Mouse (Mus musculus) intestine, embryonic 14.5 days (tissue): ENCODE results near the gene Defb45. TPM values are rescaled to one million over a fixed set of nuclear protein-coding genes. Genes with fewer than 3 reads are reported as not detected.

Experiments
- ATAC-seq: fragments of 200-750 bp; cut with Nextera tagmentation; replicated peaks from 2 replicates; pipeline ENCODE4 v1.8.0; 2017; ENCODE audit warnings: low read depth, moderate number of reproducible peaks, moderate TSS enrichment, moderate library complexity; ENCODE audit not compliant: low FRiP score, low TSS enrichment
- DNase-seq: peaks from one replicate; pipeline ENCODE4 v3.0.0-alpha.2; 2018; ENCODE audit warnings: low spot score
- H3K27ac ChIP-seq: fragments of 300-500 bp; sonication (generic); 2 replicates; pipeline ENCODE4 v1.5.1; 2014; ENCODE audit warnings: low read depth, mild to moderate bottlenecking, control low read depth
- H3K27me3 ChIP-seq: fragments of 300-500 bp; sonication (generic); replicated peaks from 2 replicates; pipeline ENCODE4 v1.6.1; 2014; ENCODE audit warnings: low read length, control low read depth; ENCODE audit not compliant: control insufficient read depth, insufficient read depth
- H3K36me3 ChIP-seq: fragments of 300-500 bp; sonication (generic); 2 replicates; pipeline ENCODE4 v1.6.1; 2014; ENCODE audit warnings: low read length, control low read depth; ENCODE audit not compliant: control insufficient read depth, insufficient read depth
- H3K4me1 ChIP-seq: fragments of 300-500 bp; sonication (generic); replicated peaks from 2 replicates; pipeline ENCODE4 v1.6.1; 2014; ENCODE audit warnings: low read length, control low read depth, mixed read lengths; ENCODE audit not compliant: control insufficient read depth, insufficient read depth
- H3K4me2 ChIP-seq: fragments of 300-500 bp; sonication (generic); 2 replicates; pipeline ENCODE4 v1.6.1; 2014; ENCODE audit warnings: low read length
- H3K4me3 ChIP-seq: fragments of 300-500 bp; sonication (generic); 2 replicates; pipeline ENCODE4 v1.5.1; 2014; ENCODE audit warnings: low read depth, low read length, control low read depth, mixed read lengths
- H3K9ac ChIP-seq: fragments of 300-500 bp; sonication (generic); 2 replicates; pipeline ENCODE4 v1.6.1; 2014; ENCODE audit warnings: mild to moderate bottlenecking, low read length
- H3K9me3 ChIP-seq: fragments of 300-500 bp; sonication (generic); 2 replicates; pipeline ENCODE4 v1.6.1; 2016; ENCODE audit warnings: low read length, control low read depth; ENCODE audit not compliant: control insufficient read depth
- WGBS: fragments of 180-500 bp; shearing (Covaris S2); extraction: QIAGEN DNeasy Blood & Tissue Kit; methylation state at CpG from one replicate; pipeline ENCODE4 v1.1.7; 2014; 5-methylcytosine and 5-hydroxymethylcytosine counted together
- polyA plus RNA-seq: library from polyadenylated mRNA; unstranded; fragments of >200 nt; fragmentation: Nextera tagmentation; extraction: Ambion mirVana; gene quantifications from 2 replicates; pipeline ENCODE4 v1.2.1, GENCODE M21; 2014

Gene Defb45
- polyA plus RNA-seq, 1 experiment from 2014 or later = not detected

- 77% methylated on average over 4 of the region's 4 CpGs for WGBS
- Histone ChIP-seq H3K4me3 (no peak overlapping the region), H3K9ac (no peak overlapping the region), H3K27me3 (no peaks in the 10 kb centered on the region), H3K36me3 (no peaks in the 10 kb centered on the region), H3K27ac (no peak overlapping the region), H3K4me2 (no peak overlapping the region), H3K9me3 (no peaks in the 10 kb centered on the region), H3K4me1 (no peaks in the 10 kb centered on the region; the same call in 1 of the 2 replicates)
- DNase-seq = no peak
- no peak for ATAC-seq
Measured at GRCm38 (mm10) chr2:152601275-152601960, 2.2 kb upstream of the Defb45 start.

- Histone ChIP-seq H3K9ac (no peak overlapping the region), H3K27ac (no peak overlapping the region), H3K4me3 (no peak overlapping the region), H3K4me2 (no peak overlapping the region), H3K27me3 (no peaks in the 10 kb centered on the region), H3K36me3 (no peaks in the 10 kb centered on the region), H3K9me3 (no peaks in the 10 kb centered on the region), H3K4me1 (no peaks in the 10 kb centered on the region; the same call in 1 of the 2 replicates)
- DNase-seq (no peak), ATAC-seq (no peak)
- 61% methylated on average over 6 of the region's 6 CpGs for WGBS
Measured at GRCm38 (mm10) chr2:152600076-152600475, 877 bp upstream of the Defb45 start.

GRCm38 (mm10) chr2:152589021-152589420 lies 10.2 kb downstream of the Defb45 start:
- H3K27me3 ChIP-seq = no peaks in the 10 kb centered on the region
- H3K9ac ChIP-seq = no peak overlapping the region
- H3K4me2 ChIP-seq = no peak overlapping the region
- H3K4me1 ChIP-seq = no peaks in the 10 kb centered on the region; the same call in 1 of the 2 replicates
- 34% methylated on average over 6 of the region's 6 CpGs for WGBS
- H3K9me3 ChIP-seq = no peaks in the 10 kb centered on the region
- H3K4me3 ChIP-seq = no peak overlapping the region
- H3K36me3 ChIP-seq = no peaks in the 10 kb centered on the region
- DNase-seq (no peak), ATAC-seq (0 out of 2 replicates have a peak, but pooled peaks have one; percentile 55)
- no peak overlapping the region for H3K27ac ChIP-seq

- Histone ChIP-seq H3K4me2 (no peak overlapping the region), H3K4me1 (no peaks in the 10 kb centered on the region; the same call in 1 of the 2 replicates), H3K9me3 (no peaks in the 10 kb centered on the region), H3K36me3 (no peaks in the 10 kb centered on the region), H3K27me3 (no peaks in the 10 kb centered on the region), H3K27ac (no peak overlapping the region), H3K4me3 (no peak overlapping the region), H3K9ac (no peak overlapping the region)
- 35% methylated on average over 2 of the region's 2 CpGs for WGBS
- no peak for DNase-seq
- ATAC-seq = 0 out of 2 replicates have a peak, but pooled peaks have one; percentile 37
Measured at GRCm38 (mm10) chr2:152588450-152588849, 10.7 kb downstream of the Defb45 start.

- no peak overlapping the region for H3K27ac ChIP-seq
- H3K4me2 ChIP-seq = no peak overlapping the region
- no peak overlapping the region for H3K4me3 ChIP-seq
- H3K9ac ChIP-seq = no peak overlapping the region
- no peaks in the 10 kb centered on the region for H3K27me3 ChIP-seq
- WGBS = 83% methylated on average over 4 of the region's 4 CpGs
- no peaks in the 10 kb centered on the region; the same call in 1 of the 2 replicates for H3K4me1 ChIP-seq
- no peaks in the 10 kb centered on the region for H3K36me3 ChIP-seq
- no peak for ATAC-seq
- no peak for DNase-seq
- no peaks in the 10 kb centered on the region for H3K9me3 ChIP-seq
Measured at GRCm38 (mm10) chr2:152586926-152587560, 12.2 kb downstream of the Defb45 start.

- Histone ChIP-seq H3K9me3 (no peaks in the 10 kb centered on the region), H3K4me2 (no peak overlapping the region), H3K4me3 (no peak overlapping the region), H3K4me1 (no peaks in the 10 kb centered on the region), H3K36me3 (no peaks in the 10 kb centered on the region), H3K27ac (no peak overlapping the region), H3K27me3 (no peaks in the 10 kb centered on the region), H3K9ac (no peak overlapping the region)
- 83% methylated on average over 11 of the region's 11 CpGs for WGBS
- ATAC-seq (no peak), DNase-seq (no peak)
Measured at GRCm38 (mm10) chr2:152580612-152581011, 18.6 kb downstream of the Defb45 start.

- Histone ChIP-seq H3K4me1 (no peaks in the 10 kb centered on the region), H3K27ac (no peak within 1 kb of the TSS), H3K36me3 (no peaks in the 10 kb centered on the region), H3K9ac (no peak within 1 kb of the TSS), H3K27me3 (no peaks in the 10 kb centered on the region), H3K4me2 (no peak within 1 kb of the TSS), H3K4me3 (no peak within 1 kb of the TSS), H3K9me3 (no peaks in the 10 kb centered on the region)
- ATAC-seq (no peak), DNase-seq (no peak)
- 62% methylated on average over 7 of the region's 7 CpGs for WGBS
Measured at GRCm38 (mm10) chr2:152580107-152580506, 19.1 kb downstream of the Defb45 start, which contains the start of gene Defb19. TSS of gene Defb19 (minus strand) at chr2:152580312.

GRCm38 (mm10) chr2:152573484-152573883 lies 25.7 kb downstream of the Defb45 start:
- ATAC-seq (no peak), DNase-seq (no peak)
- Histone ChIP-seq H3K4me2 (no peak overlapping the region), H3K9ac (no peak overlapping the region), H3K4me1 (no peaks in the 10 kb centered on the region), H3K36me3 (no peaks in the 10 kb centered on the region), H3K27me3 (no peaks in the 10 kb centered on the region), H3K9me3 (no peaks in the 10 kb centered on the region), H3K27ac (no peak overlapping the region), H3K4me3 (no peak overlapping the region)
- 89% methylated on average over 8 of the region's 8 CpGs for WGBS
